ENCODE assay signal across 32 mouse cellular contexts in genomic region chr6:6310213-6310612, GRCm38 (mm10).
A peak's percentile ranks its signal among the peaks of the same experiment; 100 is the strongest.
DNase-seq lines count a peak whose midpoint lies in the region; ATAC-seq and TF ChIP-seq lines count a peak whose summit lies in the region.
"Had no signal": no experiment of that assay in that cellular context is flagged by ENCODE, and none has a peak within 500 bp of the region (broad histone marks: within the 10 kb centered on the region; RNA-seq: fewer than 3 reads in every experiment).

No protein-coding gene starts in this region.

- TF ChIP-seq POLR2A in embryonic fibroblast, embryonic 13.5 days (IDR thresholded peaks at IDR 0.05; ENCODE audit: low read depth, low read length): no peak

- no peaks in the 10 kb centered on the region for H3K4me1 ChIP-seq in lung, embryonic 14.5 days (ENCODE audit: insufficient read depth)
- H3K4me1 ChIP-seq in embryonic fibroblast, embryonic 13.5 days (ENCODE audit: control insufficient read depth, insufficient read depth, low read length): peaks cover 5% of the 10 kb centered on the region
- no peaks in the 10 kb centered on the region for H3K4me1 ChIP-seq in forebrain, embryonic 11.5 days (replicated peaks; ENCODE audit: control insufficient read depth, insufficient read depth, low read length)
- H3K4me1 ChIP-seq: embryonic facial prominence, embryonic 12.5 days; hindbrain, embryonic 15.5 days; liver, embryonic 15.5 days; midbrain, embryonic 15.5 days had no signal

- H3K4me3 ChIP-seq in lung, embryonic 14.5 days (ENCODE audit: low read depth, low read length): no peak overlapping the region
- no peak overlapping the region for H3K4me3 ChIP-seq in embryonic fibroblast, embryonic 13.5 days (ENCODE audit: insufficient read depth, low read length)
- H3K4me3 ChIP-seq in forebrain, embryonic 11.5 days (ENCODE audit: low read depth, low read length): no peak overlapping the region
- H3K4me3 ChIP-seq: embryonic facial prominence, embryonic 12.5 days; forebrain, embryonic 13.5 days; hindbrain, embryonic 10.5 days; hindbrain, embryonic 15.5 days; limb, embryonic 12.5 days; liver, embryonic 15.5 days; midbrain, embryonic 10.5 days; midbrain, embryonic 15.5 days had no signal

- ATAC-seq in lung, embryonic 14.5 days (ENCODE audit: insufficient read depth): peak; percentile 65; the same call in 1 of the 2 replicates
- no peak for ATAC-seq in forebrain, embryonic 11.5 days (replicated peaks; ENCODE audit: low FRiP score)
- ATAC-seq in monocyte, adult 5-6 weeks (replicated peaks; ENCODE audit: insufficient number of reproducible peaks, low FRiP score, low TSS enrichment, poor library complexity, severe bottlenecking): no peak
- ATAC-seq: activated CD4-positive, CD25-positive, alpha-beta regulatory T cell, adult 4 months; forebrain, embryonic 13.5 days; inflammation-experienced regulatory T-cells, adult 6 months; midbrain, embryonic 15.5 days had no signal

- no peak overlapping the region for H3K9ac ChIP-seq in lung, embryonic 14.5 days
- H3K9ac ChIP-seq in forebrain, embryonic 11.5 days (ENCODE audit: low read length): no peak overlapping the region
- H3K9ac ChIP-seq: embryonic facial prominence, embryonic 12.5 days; forebrain, embryonic 13.5 days; hindbrain, embryonic 15.5 days; limb, embryonic 12.5 days; liver, embryonic 15.5 days; midbrain, embryonic 15.5 days had no signal

- peak; percentile 14 for DNase-seq in lung, embryonic 14.5 days
- DNase-seq in lung, postnatal 4 days: no peak
- DNase-seq in Muller cell, postnatal 12 days (ENCODE audit: inconsistent ontology term): peak; percentile 78
- peak; percentile 4 for DNase-seq in lung, postnatal 25 days (ENCODE audit: low spot score)
- DNase-seq in forebrain, embryonic 11.5 days (ENCODE audit: low spot score): no peak
- DNase-seq in gastrocnemius, adult 8-10 months (ENCODE audit: low spot score in 2 of 2): no peak
- DNase-seq: adrenal gland, postnatal 10 days; cerebellum, adult 11 months; cerebellum, adult 9-10 months; cerebellum, postnatal 36 days; embryo, embryonic 11 days; gastrocnemius, postnatal 36 days; heart, postnatal 14 days; kidney, adult 11 months; kidney, postnatal 14 days; right cerebral cortex, adult 18-20 months; right cerebral cortex, postnatal 4 days; thymus, adult 18-20 months; thymus, postnatal 25 days had no signal

- no peak overlapping the region for H3K4me2 ChIP-seq in lung, embryonic 14.5 days
- no peak overlapping the region for H3K4me2 ChIP-seq in forebrain, embryonic 11.5 days (ENCODE audit: low read depth, low read length, severe bottlenecking)
- H3K4me2 ChIP-seq: embryonic facial prominence, embryonic 12.5 days; forebrain, embryonic 13.5 days; hindbrain, embryonic 15.5 days; limb, embryonic 12.5 days; liver, embryonic 15.5 days; midbrain, embryonic 15.5 days had no signal

- 52% methylated on average over 3 of the region's 3 CpGs for WGBS in lung, embryonic 14.5 days
- WGBS in forebrain, embryonic 11.5 days: 89% methylated on average over 3 of the region's 3 CpGs

- no peak for TF ChIP-seq CTCF in lung, embryonic 14.5 days (IDR thresholded peaks at IDR 0.05; ENCODE audit: low read depth)
- TF ChIP-seq CTCF in embryonic fibroblast, embryonic 13.5 days (IDR thresholded peaks at IDR 0.05; ENCODE audit: borderline replicate concordance, insufficient read depth, low read length): no peak

- no peaks in the 10 kb centered on the region for H3K9me3 ChIP-seq in lung, embryonic 14.5 days (ENCODE audit: low read depth, low read length)
- H3K9me3 ChIP-seq in forebrain, embryonic 11.5 days (ENCODE audit: control insufficient read depth, low read length): no peaks in the 10 kb centered on the region
- H3K9me3 ChIP-seq: embryonic facial prominence, embryonic 12.5 days; forebrain, embryonic 13.5 days; hindbrain, embryonic 10.5 days; hindbrain, embryonic 15.5 days; limb, embryonic 12.5 days; liver, embryonic 15.5 days; midbrain, embryonic 10.5 days; midbrain, embryonic 15.5 days had no signal

- no peaks in the 10 kb centered on the region for H3K36me3 ChIP-seq in lung, embryonic 14.5 days (ENCODE audit: insufficient read depth)
- H3K36me3 ChIP-seq in forebrain, embryonic 11.5 days (ENCODE audit: control insufficient read depth, insufficient read depth, low read length): no peaks in the 10 kb centered on the region
- H3K36me3 ChIP-seq: embryonic facial prominence, embryonic 12.5 days; hindbrain, embryonic 10.5 days; hindbrain, embryonic 15.5 days; limb, embryonic 12.5 days; liver, embryonic 15.5 days; midbrain, embryonic 10.5 days; midbrain, embryonic 15.5 days had no signal

- H3K27me3 ChIP-seq in lung, embryonic 14.5 days (ENCODE audit: insufficient read depth, low read length): no peaks in the 10 kb centered on the region
- no peaks in the 10 kb centered on the region for H3K27me3 ChIP-seq in forebrain, embryonic 11.5 days (ENCODE audit: control insufficient read depth, insufficient read depth, low read length)
- H3K27me3 ChIP-seq: hindbrain, embryonic 15.5 days; limb, embryonic 12.5 days; liver, embryonic 15.5 days; midbrain, embryonic 15.5 days had no signal

- no peak overlapping the region for H3K27ac ChIP-seq in lung, embryonic 14.5 days (ENCODE audit: low read depth)
- peak overlapping the region; percentile 56; the same call in 1 of the 2 replicates for H3K27ac ChIP-seq in embryonic fibroblast, embryonic 13.5 days (ENCODE audit: insufficient read depth, low read length)
- no peak overlapping the region for H3K27ac ChIP-seq in forebrain, embryonic 11.5 days (ENCODE audit: low read depth, low read length)
- H3K27ac ChIP-seq: embryonic facial prominence, embryonic 12.5 days; forebrain, embryonic 13.5 days; hindbrain, embryonic 10.5 days; hindbrain, embryonic 15.5 days; limb, embryonic 12.5 days; liver, embryonic 15.5 days; midbrain, embryonic 10.5 days; midbrain, embryonic 15.5 days; stomach, postnatal 0 days had no signal

Comparison
In these comparisons a context has a peak if more than half of its experiments do, and no peak if none do; other contexts are left out.
1. DNase-seq: peak in lung, embryonic 14.5 days (single experiment), Muller cell, postnatal 12 days (single experiment) and lung, postnatal 25 days (single experiment); none in lung, postnatal 4 days (0 of 2), forebrain, embryonic 11.5 days (single experiment) and gastrocnemius, adult 8-10 months (0 of 2).